Mouse (Mus musculus) kidney, adult 2 months (tissue): Measurements from ENCODE around the gene D430041D05Rik. TPM values are rescaled to one million over a fixed set of nuclear protein-coding genes. Genes with fewer than 3 reads are reported as not detected.
A peak's percentile ranks its signal among the peaks of the same experiment; 100 is the strongest.

Source experiments
- DNase-seq: peaks from one replicate; pipeline ENCODE4 v3.0.0; 2021
- H3K27ac ChIP-seq: fragments of 200-500 bp; 2 replicates; pipeline ENCODE4 v1.5.1; 2012; ENCODE audit warnings: low read depth, low read length, control low read depth, inconsistent platforms; ENCODE audit not compliant: insufficient read depth
- H3K27me3 ChIP-seq: fragments of 200-500 bp; replicated peaks from 2 replicates; pipeline ENCODE4 v1.6.1; 2012; ENCODE audit warnings: mild to moderate bottlenecking, moderate library complexity, low read length, inconsistent platforms; ENCODE audit not compliant: control insufficient read depth, insufficient read depth
- H3K36me3 ChIP-seq: fragments of 200-500 bp; 2 replicates; pipeline ENCODE4 v1.6.1; 2012; ENCODE audit warnings: mild to moderate bottlenecking, moderate library complexity, low read length, inconsistent platforms; ENCODE audit not compliant: control insufficient read depth, insufficient read depth
- H3K4me1 ChIP-seq: fragments of 200-500 bp; 2 replicates; pipeline ENCODE4 v1.6.1; 2011; ENCODE audit warnings: low read length; ENCODE audit not compliant: control insufficient read depth, insufficient read depth
- H3K4me3 ChIP-seq: fragments of 200-500 bp; 2 replicates; pipeline ENCODE4 v1.5.1; 2011; ENCODE audit warnings: mild to moderate bottlenecking, low read depth, low read length, control low read depth; ENCODE audit not compliant: insufficient read depth
- CTCF ChIP-seq: fragments of 200-500 bp; conservative IDR thresholded peaks from 2 replicates; pipeline ENCODE4 v1.5.1; 2011; ENCODE audit warnings: low read depth, mild to moderate bottlenecking, control low read depth, low read length, moderate library complexity, mixed read lengths; ENCODE audit not compliant: insufficient read depth, insufficient read length
- POLR2A ChIP-seq: fragments of 200-500 bp; IDR thresholded peaks from one replicate; pipeline ENCODE4 v1.6.1; 2011; ENCODE audit warnings: low read depth, low read length, control low read depth
- WGBS: fragments of 180-500 bp; shearing (Covaris S2); methylation state at CpG from one replicate; pipeline ENCODE4 v1.1.7; 2018; 5-methylcytosine and 5-hydroxymethylcytosine counted together
- polyA plus RNA-seq: library from polyadenylated mRNA; depleted of rRNA; stranded (reverse); fragments of >200 nt; gene quantifications from 2 replicates; pipeline ENCODE4 v1.2.3, GENCODE M21; 2012

Gene D430041D05Rik
- polyA plus RNA-seq, 1 experiment = 0.02 TPM

DNA sequence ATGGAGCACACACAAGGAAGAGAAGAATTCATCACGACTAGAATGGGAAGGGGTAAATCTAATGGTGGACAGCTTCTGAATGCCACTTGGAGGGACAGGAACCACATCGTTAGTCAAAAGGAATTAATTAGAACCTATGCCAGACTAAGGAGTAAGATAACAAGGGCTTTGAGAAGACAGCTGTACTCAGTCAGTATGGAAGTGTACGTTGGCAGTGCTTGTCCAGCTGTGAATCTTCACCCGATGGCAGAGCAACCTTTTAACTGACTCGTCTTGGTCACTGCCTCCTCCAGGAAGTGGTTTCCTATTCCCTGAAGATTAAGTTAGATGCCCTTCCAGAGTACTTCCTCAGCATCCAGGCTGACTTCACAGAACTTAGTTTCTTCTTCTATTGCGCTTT, 87.0 kb downstream of the D430041D05Rik start:
- Histone ChIP-seq H3K4me3 (no peak overlapping the region), H3K4me1 (no peaks in the 10 kb centered on the region), H3K27me3 (no peaks in the 10 kb centered on the region), H3K36me3 (no peaks in the 10 kb centered on the region), H3K27ac (no peak overlapping the region)
- no peak for TF ChIP-seq CTCF
- no peak for TF ChIP-seq POLR2A
- 41% methylated on average over 6 of the region's 6 CpGs for WGBS
- no peak for DNase-seq

DNA sequence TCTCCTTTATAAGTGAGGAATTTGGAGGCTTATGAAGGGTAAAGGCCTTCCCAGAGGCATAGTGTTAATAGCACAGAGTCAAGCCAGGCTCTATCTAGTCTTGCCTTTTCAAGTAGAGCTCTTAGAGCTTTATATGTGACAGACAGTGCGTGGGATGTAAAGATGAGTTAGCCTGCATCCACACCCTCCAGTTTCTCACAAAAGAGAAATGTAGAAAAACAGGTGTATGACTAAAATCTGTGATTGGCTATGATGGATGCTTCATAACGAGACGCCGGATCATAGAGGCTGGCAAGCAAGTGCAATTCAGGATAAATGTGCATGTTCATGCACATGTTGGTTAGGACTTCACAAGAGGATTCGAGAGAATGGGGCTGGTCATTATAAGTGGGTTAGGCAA, 87.5 kb downstream of the D430041D05Rik start:
- WGBS = 82% methylated on average over 5 of the region's 5 CpGs
- Histone ChIP-seq H3K27me3 (no peaks in the 10 kb centered on the region), H3K4me1 (no peaks in the 10 kb centered on the region), H3K4me3 (no peak overlapping the region), H3K27ac (no peak overlapping the region), H3K36me3 (no peaks in the 10 kb centered on the region)
- DNase-seq = no peak
- TF ChIP-seq CTCF (no peak), POLR2A (no peak)

DNA sequence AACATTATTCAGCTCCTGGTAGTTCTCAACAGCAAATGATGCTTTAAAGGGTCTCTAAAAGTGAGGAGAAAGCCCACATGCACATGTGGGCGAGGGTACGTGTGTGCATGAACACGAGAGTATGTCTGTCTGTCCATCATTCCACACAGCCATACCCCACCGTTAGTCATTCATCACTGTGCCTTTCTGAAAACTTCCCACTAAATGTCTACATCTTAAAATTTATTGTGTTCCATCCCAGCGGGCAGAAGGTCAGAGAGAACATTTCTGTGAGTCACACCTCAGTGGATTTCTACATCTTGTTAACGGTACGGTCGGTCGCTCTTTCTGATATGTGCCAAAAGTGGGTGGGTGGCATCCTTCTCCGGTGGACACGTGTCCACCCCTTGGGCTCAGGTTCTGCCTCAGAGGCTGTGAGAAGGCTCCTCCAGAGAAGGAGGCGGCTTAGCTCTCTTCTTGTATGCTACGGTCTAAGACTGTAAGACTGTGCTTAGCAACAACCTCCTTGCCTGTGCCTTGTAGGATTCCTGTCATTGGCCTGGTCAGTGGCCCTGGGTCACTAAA, 90.7 kb downstream of the D430041D05Rik start:
- TF ChIP-seq CTCF = no peak
- no peak for TF ChIP-seq POLR2A
- Histone ChIP-seq H3K36me3 (no peaks in the 10 kb centered on the region), H3K27me3 (no peaks in the 10 kb centered on the region), H3K4me3 (no peak overlapping the region), H3K4me1 (no peaks in the 10 kb centered on the region), H3K27ac (no peak overlapping the region)
- peak; percentile 11 for DNase-seq
- WGBS = 41% methylated on average over 13 of the region's 13 CpGs

DNA sequence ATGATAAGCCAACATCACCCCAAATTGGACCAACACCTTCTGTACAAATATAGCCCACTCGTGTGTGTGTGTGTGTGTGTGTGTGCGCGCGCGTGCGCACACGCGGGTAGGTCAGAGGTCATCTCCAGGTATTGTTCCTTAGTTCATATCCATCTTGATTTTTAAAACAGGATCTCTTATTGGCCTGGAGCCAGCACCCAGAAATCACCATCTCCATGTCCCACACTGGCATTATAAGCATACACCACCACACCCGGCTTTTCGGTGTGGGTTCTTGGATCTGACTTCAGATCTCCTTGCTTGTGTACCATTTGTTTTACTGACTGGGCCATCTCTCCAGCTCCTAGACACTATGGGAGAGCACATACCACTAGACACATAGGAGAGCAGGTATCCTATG, 91.4 kb downstream of the D430041D05Rik start:
- no peaks in the 10 kb centered on the region for H3K27me3 ChIP-seq
- 89% methylated on average over 10 of the region's 10 CpGs for WGBS
- H3K4me1 ChIP-seq = no peaks in the 10 kb centered on the region
- no peak for DNase-seq
- no peak overlapping the region for H3K4me3 ChIP-seq
- no peaks in the 10 kb centered on the region for H3K36me3 ChIP-seq
- TF ChIP-seq CTCF = no peak
- TF ChIP-seq POLR2A = no peak
- no peak overlapping the region for H3K27ac ChIP-seq

DNA sequence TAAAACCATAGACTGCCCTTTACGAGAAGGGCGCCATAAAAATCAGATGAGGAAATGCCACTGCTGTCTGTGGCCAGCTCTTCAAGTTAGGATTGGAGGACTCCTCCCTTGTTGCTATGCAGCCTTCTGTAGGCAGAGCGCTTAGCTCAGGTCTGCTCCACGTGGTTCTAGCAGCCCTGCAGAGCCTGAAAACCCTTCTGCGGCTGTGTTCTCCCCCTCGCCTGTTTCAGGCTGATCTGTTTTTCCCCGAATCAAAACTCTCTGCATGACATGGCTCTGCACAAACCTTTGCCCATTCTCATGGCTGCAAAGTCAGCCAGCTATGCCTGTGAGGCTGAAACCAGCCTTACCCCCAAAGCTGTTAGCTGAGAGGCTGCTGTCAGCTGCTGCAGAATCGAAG, 91.9 kb downstream of the D430041D05Rik start:
- Histone ChIP-seq H3K27me3 (no peaks in the 10 kb centered on the region), H3K4me1 (no peaks in the 10 kb centered on the region), H3K36me3 (no peaks in the 10 kb centered on the region), H3K4me3 (no peak overlapping the region), H3K27ac (no peak overlapping the region)
- DNase-seq = no peak
- WGBS = 25% methylated on average over 8 of the region's 8 CpGs
- TF ChIP-seq POLR2A = no peak
- TF ChIP-seq CTCF = no peak

DNA sequence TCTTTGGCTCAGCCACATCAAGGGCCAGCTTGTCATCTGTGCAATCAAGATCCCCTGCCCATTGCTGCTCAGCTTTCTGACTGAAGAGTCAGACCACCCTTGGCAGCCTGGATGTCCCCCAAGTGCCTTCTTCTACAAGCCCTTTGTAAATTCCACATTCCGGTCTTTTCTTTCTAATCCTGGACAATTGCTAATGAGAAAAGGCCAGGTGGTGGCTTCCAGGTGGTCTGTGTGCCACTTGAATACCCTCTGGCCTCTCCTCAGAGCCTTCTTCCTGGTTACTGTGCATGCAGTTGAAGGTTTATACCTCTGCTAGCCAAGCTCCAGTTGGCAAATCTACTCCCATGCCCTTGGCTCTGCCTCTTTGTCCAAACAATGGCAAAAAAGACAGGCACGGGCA, 92.6 kb downstream of the D430041D05Rik start:
- H3K27me3 ChIP-seq = no peaks in the 10 kb centered on the region
- TF ChIP-seq POLR2A (no peak), CTCF (no peak)
- H3K27ac ChIP-seq = no peak overlapping the region
- no peak overlapping the region for H3K4me3 ChIP-seq
- H3K36me3 ChIP-seq = no peaks in the 10 kb centered on the region
- 75% methylated on average over 2 of the region's 2 CpGs for WGBS
- no peaks in the 10 kb centered on the region for H3K4me1 ChIP-seq
- no peak for DNase-seq

DNA sequence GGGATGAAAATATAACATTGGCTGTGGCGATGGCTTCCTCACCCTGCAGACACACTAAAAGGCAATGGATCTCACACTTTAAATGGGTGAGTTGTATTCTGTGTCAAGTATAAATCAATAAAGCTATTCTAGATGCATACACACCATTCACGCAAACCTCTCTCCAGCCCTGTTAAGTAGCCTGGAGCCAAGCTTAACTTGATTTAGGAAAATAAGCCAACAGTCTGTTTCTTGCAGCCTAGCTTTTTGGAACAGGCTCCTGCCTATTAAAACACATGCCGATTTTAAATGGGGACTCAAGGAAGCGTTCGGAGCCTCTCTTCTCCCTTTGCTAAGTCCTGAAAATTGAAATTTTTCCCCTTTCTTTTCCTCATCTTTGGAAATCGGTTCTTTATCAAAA, 93.2 kb downstream of the D430041D05Rik start:
- TF ChIP-seq CTCF (no peak), POLR2A (no peak)
- H3K36me3 ChIP-seq = no peaks in the 10 kb centered on the region
- no peak for DNase-seq
- H3K4me3 ChIP-seq = no peak overlapping the region
- no peak overlapping the region for H3K27ac ChIP-seq
- WGBS = 80% methylated on average over 6 of the region's 6 CpGs
- H3K4me1 ChIP-seq = no peaks in the 10 kb centered on the region
- H3K27me3 ChIP-seq = no peaks in the 10 kb centered on the region
